Mouse (Mus musculus) WW6 (cell line): ENCODE results near the gene Mdga1.

Source experiments
- DNase-seq: peaks from one replicate; pipeline ENCODE4 v3.0.0-alpha.2; 2013; ENCODE audit warnings: low read depth, low spot score

Gene Mdga1

GRCm38 (mm10) chr17:29970037-29970555 lies at the start of gene Mdga1:
Gene Mdga1 (minus strand): TSS chr17:29970087.
- no peak for DNase-seq

GRCm38 (mm10) chr17:30018927-30019610 lies 49.2 kb upstream of the Mdga1 start:
- DNase-seq: no peak

GRCm38 (mm10) chr17:30014660-30015059 lies 44.8 kb upstream of the Mdga1 start:
- DNase-seq: no peak

- no peak for DNase-seq
These were observed 38.5 kb upstream of the Mdga1 start for GRCm38 (mm10) chr17:30008392-30008791.

- no peak for DNase-seq
These were observed 38.0 kb upstream of the Mdga1 start for GRCm38 (mm10) chr17:30007883-30008282.

GRCm38 (mm10) chr17:30006877-30007276 lies 37.0 kb upstream of the Mdga1 start:
- no peak for DNase-seq

GRCm38 (mm10) chr17:30005451-30005941 lies 35.6 kb upstream of the Mdga1 start:
- DNase-seq: no peak

- DNase-seq: no peak
These were observed 35.2 kb upstream of the Mdga1 start for GRCm38 (mm10) chr17:30005103-30005443.

- DNase-seq: peak; percentile 76
These were observed 34.6 kb upstream of the Mdga1 start, which contains the start of gene Zfand3 for GRCm38 (mm10) chr17:30004203-30005102. Gene Zfand3 (plus strand): TSS chr17:30004733.

GRCm38 (mm10) chr17:29998566-29999295 lies 28.8 kb upstream of the Mdga1 start:
- no peak for DNase-seq

- no peak for DNase-seq
These were observed 27.8 kb upstream of the Mdga1 start for GRCm38 (mm10) chr17:29997726-29998125.

- no peak for DNase-seq
These were observed 26.1 kb upstream of the Mdga1 start for GRCm38 (mm10) chr17:29995986-29996385.

GRCm38 (mm10) chr17:29994459-29994858 lies 24.6 kb upstream of the Mdga1 start:
- no peak for DNase-seq

- no peak for DNase-seq
These were observed 24.1 kb upstream of the Mdga1 start for GRCm38 (mm10) chr17:29994011-29994410.

GRCm38 (mm10) chr17:29993488-29993887 lies 23.6 kb upstream of the Mdga1 start:
- no peak for DNase-seq

GRCm38 (mm10) chr17:29990845-29991244 lies 21.0 kb upstream of the Mdga1 start:
- no peak for DNase-seq

- no peak for DNase-seq
These were observed 20.2 kb upstream of the Mdga1 start for GRCm38 (mm10) chr17:29990136-29990535.

GRCm38 (mm10) chr17:29989653-29990052 lies 19.8 kb upstream of the Mdga1 start:
- DNase-seq: no peak

GRCm38 (mm10) chr17:29988141-29988540 lies 18.3 kb upstream of the Mdga1 start:
- no peak for DNase-seq

- DNase-seq: no peak
These were observed 15.6 kb upstream of the Mdga1 start for GRCm38 (mm10) chr17:29985534-29985933.

- no peak for DNase-seq
These were observed 15.0 kb upstream of the Mdga1 start for GRCm38 (mm10) chr17:29984931-29985330.

- DNase-seq: no peak
These were observed 13.3 kb upstream of the Mdga1 start for GRCm38 (mm10) chr17:29983190-29983589.
